Mouse (Mus musculus) layer of hippocampus, adult 8-10 months (tissue): ENCODE measurements around the gene Gm45213. TPM values are rescaled to one million over a fixed set of nuclear protein-coding genes. Genes with fewer than 3 reads are reported as not detected.
A peak's percentile ranks its signal among the peaks of the same experiment; 100 is the strongest.
"Not testable (repeated sequence)": the region's sequence is repeated elsewhere in the genome, so short reads cannot be mapped to it uniquely, and the experiment has no call there.

Experiments used
- DNase-seq, 2 experiments: peaks; one replicate each; pipeline ENCODE4 v3.0.0; 2022; ENCODE audit warnings: low spot score in 2 of 2
- total RNA-seq, 4 experiments: library from RNA; stranded (reverse); gene quantifications; 2 replicates each; pipeline ENCODE4 v1.2.4; 2022

Gm45213 gene
- total RNA-seq, 4 experiments from 2014 or later: not detected

- DNase-seq: no peak
Measured at GRCm38 (mm10) chr7:66048446-66049230, 5.2 kb downstream of the Gm45213 start.

- DNase-seq: no peak
Measured at GRCm38 (mm10) chr7:66053946-66054483, 10.6 kb downstream of the Gm45213 start.

- DNase-seq: not testable (repeated sequence)
Measured at GRCm38 (mm10) chr7:66055356-66055755, 12.0 kb downstream of the Gm45213 start.

- DNase-seq: no peak
Measured at GRCm38 (mm10) chr7:66058703-66059102, 15.3 kb downstream of the Gm45213 start, which contains the start of gene Snrpa1. Gene Snrpa1, plus strand, starts transcription at chr7:66059003.

GRCm38 (mm10) chr7:66060066-66060956, 16.9 kb downstream of the Gm45213 start:
- peak; percentile 70 to 81 for DNase-seq

GRCm38 (mm10) chr7:66061057-66061456, 17.7 kb downstream of the Gm45213 start:
- DNase-seq: no peak

GRCm38 (mm10) chr7:66076411-66076810, 33.0 kb downstream of the Gm45213 start:
- peak in 1 of 2 experiments; percentile 32 for DNase-seq

- peak; percentile 95 to 96 for DNase-seq
Measured at GRCm38 (mm10) chr7:66079364-66080230, 36.2 kb downstream of the Gm45213 start, which contains the start of gene Selenos. Gene Selenos, plus strand, starts transcription at chr7:66079649.

GRCm38 (mm10) chr7:66080231-66080613, 36.8 kb downstream of the Gm45213 start:
- DNase-seq: no peak

- no peak for DNase-seq
Measured at GRCm38 (mm10) chr7:66083757-66084156, 40.4 kb downstream of the Gm45213 start.

GRCm38 (mm10) chr7:66084546-66084945, 41.1 kb downstream of the Gm45213 start:
- no peak for DNase-seq

- peak; percentile 40 to 52 for DNase-seq
Measured at GRCm38 (mm10) chr7:66087652-66088051, 44.2 kb downstream of the Gm45213 start.

- no peak for DNase-seq
Measured at GRCm38 (mm10) chr7:66088077-66088476, 44.7 kb downstream of the Gm45213 start.

- no peak for DNase-seq
Measured at GRCm38 (mm10) chr7:66090676-66091190, 47.3 kb downstream of the Gm45213 start.

- no peak for DNase-seq
Measured at GRCm38 (mm10) chr7:66091553-66091952, 48.2 kb downstream of the Gm45213 start.

- no peak for DNase-seq
Measured at GRCm38 (mm10) chr7:66092656-66093055, 49.3 kb downstream of the Gm45213 start.

- no peak for DNase-seq
Measured at GRCm38 (mm10) chr7:66094141-66094540, 50.7 kb downstream of the Gm45213 start.

- no peak for DNase-seq
Measured at GRCm38 (mm10) chr7:66098803-66099202, 55.4 kb downstream of the Gm45213 start.

- DNase-seq: no peak
Measured at GRCm38 (mm10) chr7:66101866-66102265, 58.5 kb downstream of the Gm45213 start.

- no peak for DNase-seq
Measured at GRCm38 (mm10) chr7:66104531-66104930, 61.1 kb downstream of the Gm45213 start.

- no peak for DNase-seq
Measured at GRCm38 (mm10) chr7:66105771-66106170, 62.4 kb downstream of the Gm45213 start.
